Mouse (Mus musculus): Measurements from ENCODE around the gene Tsg101.
"Not testable (repeated sequence)": the region's sequence is repeated elsewhere in the genome, so short reads cannot be mapped to it uniquely, and the experiment has no call there.

Gene Tsg101

DNA sequence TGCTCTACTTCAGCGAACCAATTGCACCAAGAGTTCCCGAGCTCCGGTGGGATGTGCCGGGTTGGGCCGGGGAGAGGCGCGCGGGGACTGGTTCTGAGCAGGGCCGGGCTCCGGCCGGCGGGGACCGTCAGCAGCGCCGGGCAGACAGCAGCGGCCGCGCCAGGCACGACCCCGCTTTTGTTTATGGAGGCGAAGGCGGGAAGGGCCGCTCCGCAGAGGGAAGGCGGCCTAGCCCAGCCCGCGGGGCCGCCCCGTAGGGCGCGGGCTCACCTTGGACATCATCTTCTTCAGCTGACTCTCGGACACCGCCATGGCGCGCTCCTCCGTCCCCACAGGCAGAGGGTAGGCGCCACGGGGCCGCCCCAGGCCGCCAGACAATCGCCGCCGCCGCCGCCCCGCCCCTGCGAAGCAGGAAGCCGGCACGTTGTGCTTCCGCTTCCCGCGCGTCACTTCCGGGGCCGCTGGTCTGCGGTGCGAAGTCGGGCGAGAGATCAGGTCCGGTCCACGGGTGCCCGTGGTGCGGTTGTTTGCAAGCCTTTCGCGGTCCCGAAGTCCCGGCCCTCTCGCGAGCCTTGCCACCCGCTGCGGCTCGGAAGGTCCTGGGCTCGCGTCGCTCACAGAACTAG, at the start of gene Tsg101:
Gene Tsg101, minus strand, starts transcription at position 419 of the 626 bp plus-strand sequence.
- peak; percentile 87 for DNase-seq (ENCODE audit: low read depth, low spot score)

GRCm38 (mm10) chr7:46964070-46964469, 44.3 kb upstream of the Tsg101 start:
- no peak for DNase-seq (ENCODE audit: low read depth, low spot score)

- peak; percentile 88 for DNase-seq (ENCODE audit: low read depth, low spot score)
Observed at GRCm38 (mm10) chr7:46962806-46963618, 43.2 kb upstream of the Tsg101 start.

GRCm38 (mm10) chr7:46962132-46962531, 42.4 kb upstream of the Tsg101 start:
- DNase-seq (ENCODE audit: low read depth, low spot score): no peak

GRCm38 (mm10) chr7:46960991-46961390, 41.2 kb upstream of the Tsg101 start:
- DNase-seq (ENCODE audit: low read depth, low spot score): no peak

GRCm38 (mm10) chr7:46958853-46959252, 39.1 kb upstream of the Tsg101 start:
- DNase-seq (ENCODE audit: low read depth, low spot score): no peak

GRCm38 (mm10) chr7:46957831-46958691, 38.3 kb upstream of the Tsg101 start, which contains the start of gene Uevld:
TSS of gene Uevld (minus strand) at chr7:46958527.
- peak; percentile 89 for DNase-seq (ENCODE audit: low read depth, low spot score)

GRCm38 (mm10) chr7:46935847-46936246, 16.1 kb upstream of the Tsg101 start:
- DNase-seq (ENCODE audit: low read depth, low spot score): no peak

DNA sequence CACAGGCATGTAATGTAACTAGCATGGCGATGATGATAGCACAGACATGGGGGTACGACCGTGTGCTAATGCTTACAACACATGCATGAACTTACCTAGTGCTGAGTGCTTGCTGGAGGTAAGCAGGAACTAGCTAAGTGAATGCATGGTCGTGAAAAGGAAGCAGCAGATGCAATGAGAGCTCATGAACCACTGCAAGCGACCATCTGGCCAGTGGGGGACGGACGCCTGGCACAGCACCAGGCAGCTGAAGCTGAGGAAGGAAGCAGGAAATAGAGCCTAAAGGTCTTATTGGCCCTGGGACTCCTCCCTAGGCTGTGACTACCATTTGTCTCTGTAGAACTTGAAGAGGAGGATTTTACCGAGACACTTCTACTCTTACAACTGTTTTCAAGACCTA, 15.0 kb upstream of the Tsg101 start:
- no peak for DNase-seq (ENCODE audit: low read depth, low spot score)

GRCm38 (mm10) chr7:46931370-46931769, 11.6 kb upstream of the Tsg101 start:
- no peak for DNase-seq (ENCODE audit: low read depth, low spot score)

- no peak for DNase-seq (ENCODE audit: low read depth, low spot score)
Observed at GRCm38 (mm10) chr7:46928291-46928690, 8.5 kb upstream of the Tsg101 start.

- DNase-seq (ENCODE audit: low read depth, low spot score): no peak
Observed at GRCm38 (mm10) chr7:46922075-46922474, 2.3 kb upstream of the Tsg101 start.

GRCm38 (mm10) chr7:46918678-46919371, 944 bp downstream of the Tsg101 start:
- peak; percentile 33 for DNase-seq (ENCODE audit: low read depth, low spot score)

GRCm38 (mm10) chr7:46916376-46916775, 3.4 kb downstream of the Tsg101 start:
- DNase-seq (ENCODE audit: low read depth, low spot score): no peak

- no peak for DNase-seq (ENCODE audit: low read depth, low spot score)
Observed at GRCm38 (mm10) chr7:46911250-46911649, 8.5 kb downstream of the Tsg101 start.

GRCm38 (mm10) chr7:46899343-46899742, 20.4 kb downstream of the Tsg101 start:
- no peak for DNase-seq (ENCODE audit: low read depth, low spot score)

DNA sequence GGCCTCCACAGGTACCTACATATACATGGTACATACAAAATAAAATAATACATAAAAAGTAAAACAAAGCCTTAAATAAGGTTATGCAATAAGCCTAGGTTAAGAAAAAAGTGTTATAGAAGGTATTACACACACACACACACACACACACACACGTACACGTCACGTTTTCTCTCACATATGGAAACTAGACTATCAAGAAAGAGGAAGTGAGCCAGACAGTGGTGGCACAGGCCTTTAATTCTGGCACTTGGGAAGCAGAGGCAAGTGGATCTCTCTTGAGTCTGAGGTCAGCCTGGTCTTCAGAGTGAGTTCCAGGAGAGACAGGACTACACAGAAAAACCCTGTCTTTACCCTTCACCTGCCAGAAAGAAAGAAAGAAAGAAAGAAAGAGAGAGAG, 24.3 kb downstream of the Tsg101 start:
- no peak for DNase-seq (ENCODE audit: low read depth, low spot score)

DNA sequence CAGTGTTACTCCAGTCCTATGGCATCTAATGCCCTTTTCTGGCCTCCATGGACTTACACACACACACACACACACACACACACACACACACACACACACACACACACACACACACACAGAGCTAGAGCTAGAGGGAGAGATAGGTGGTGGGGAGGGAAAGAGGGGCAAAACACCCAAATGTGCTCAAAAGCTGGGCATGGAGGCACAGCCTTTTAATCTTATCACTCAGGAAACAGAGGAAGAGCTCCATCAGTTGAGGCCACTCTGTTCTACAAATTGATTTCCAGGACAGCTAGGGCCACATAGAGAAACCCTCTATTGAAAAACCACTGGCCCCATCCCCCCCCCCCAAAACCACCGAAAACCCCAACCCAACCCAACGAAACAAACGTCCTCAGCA, 36.5 kb downstream of the Tsg101 start:
- no peak for DNase-seq (ENCODE audit: low read depth, low spot score)

- not testable (repeated sequence) for DNase-seq (ENCODE audit: low read depth, low spot score)
Observed at GRCm38 (mm10) chr7:46881941-46882340, 37.8 kb downstream of the Tsg101 start.

DNA sequence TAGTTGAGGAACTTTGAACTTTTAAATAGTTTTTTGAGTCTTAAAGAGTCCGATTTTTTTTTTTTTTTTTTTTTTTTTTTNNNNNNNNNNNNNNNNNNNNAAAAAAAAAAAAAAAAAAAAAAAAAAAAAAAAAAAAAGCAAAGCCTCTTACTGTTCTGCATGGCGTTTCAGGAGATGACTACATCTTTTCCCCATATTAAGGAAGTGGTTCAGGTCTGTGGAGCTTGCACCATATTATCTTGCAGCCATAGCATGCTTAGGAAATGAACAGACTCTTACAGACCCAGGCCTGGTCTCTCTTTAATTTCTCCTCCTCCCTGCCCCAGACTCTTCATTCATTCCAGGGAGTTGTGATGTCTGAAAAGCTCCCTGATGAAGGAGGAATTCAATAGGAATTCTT, 38.8 kb downstream of the Tsg101 start:
- DNase-seq (ENCODE audit: low read depth, low spot score): no peak

DNA sequence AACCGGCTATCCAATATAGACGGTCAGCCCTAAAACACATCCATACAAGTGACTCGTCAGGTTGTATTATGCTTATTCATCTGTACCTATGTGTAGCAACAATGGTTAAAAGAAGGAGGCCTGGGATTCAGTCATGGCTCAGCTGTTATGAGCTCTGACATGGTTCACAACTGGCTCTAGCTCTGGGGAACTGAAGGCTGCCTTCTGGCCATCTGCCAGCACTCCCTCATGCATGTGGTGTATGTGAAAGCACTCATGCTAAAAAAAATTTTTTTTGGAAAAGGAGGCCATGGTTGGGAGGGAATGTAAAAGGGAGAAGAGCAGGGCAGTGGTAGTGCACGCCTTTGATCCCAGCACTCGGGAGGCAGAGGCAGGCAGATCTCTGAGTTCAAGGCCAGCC, 39.9 kb downstream of the Tsg101 start:
- no peak for DNase-seq (ENCODE audit: low read depth, low spot score)
